Mouse (Mus musculus) ovary, postnatal 14 days (tissue): ENCODE results near the gene Dnajb12.

Experiments used
- DNase-seq: peaks from one replicate; pipeline ENCODE4 v3.0.0; 2022; ENCODE audit warnings: low spot score

The Dnajb12 gene

DNA sequence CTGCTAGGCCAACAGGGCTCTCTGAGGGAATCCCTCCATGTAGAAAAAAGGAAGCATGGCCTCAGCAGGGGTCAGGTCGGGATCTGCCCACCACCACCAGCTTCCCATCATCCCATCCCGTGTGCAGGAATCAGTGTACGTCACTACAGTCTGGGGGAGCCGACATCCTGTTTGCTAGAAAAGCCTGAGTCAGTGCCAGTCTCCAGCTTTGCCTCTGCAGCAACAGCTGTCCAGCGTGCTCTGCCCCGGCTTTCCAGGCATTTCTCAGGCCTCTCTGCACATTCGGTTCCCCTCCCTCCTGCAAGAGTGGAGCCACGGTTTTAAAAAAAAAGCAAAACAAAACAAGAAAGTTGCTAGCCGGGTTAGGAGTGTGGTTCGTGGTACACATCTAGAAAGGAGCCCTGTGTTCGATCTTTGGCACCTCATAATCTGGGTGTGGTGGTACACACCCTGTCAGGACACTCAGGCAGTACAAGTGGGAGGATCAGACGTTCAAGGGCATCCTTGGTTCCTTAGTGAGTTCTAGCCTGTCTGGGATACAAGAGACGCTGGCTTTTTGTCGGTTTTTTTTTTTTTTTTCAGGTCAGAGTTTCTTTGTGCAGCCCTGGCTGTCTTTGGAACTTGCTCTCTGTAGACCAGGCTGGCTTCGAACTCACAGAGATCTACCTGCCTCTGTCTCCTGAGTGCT is 40.3 kb downstream of the Dnajb12 start:
- DNase-seq = no peak

- no peak for DNase-seq
Measured at GRCm38 (mm10) chr10:59920485-59920809, 41.1 kb downstream of the Dnajb12 start.

- no peak for DNase-seq
Measured at GRCm38 (mm10) chr10:59920810-59921681, 41.7 kb downstream of the Dnajb12 start.

DNA sequence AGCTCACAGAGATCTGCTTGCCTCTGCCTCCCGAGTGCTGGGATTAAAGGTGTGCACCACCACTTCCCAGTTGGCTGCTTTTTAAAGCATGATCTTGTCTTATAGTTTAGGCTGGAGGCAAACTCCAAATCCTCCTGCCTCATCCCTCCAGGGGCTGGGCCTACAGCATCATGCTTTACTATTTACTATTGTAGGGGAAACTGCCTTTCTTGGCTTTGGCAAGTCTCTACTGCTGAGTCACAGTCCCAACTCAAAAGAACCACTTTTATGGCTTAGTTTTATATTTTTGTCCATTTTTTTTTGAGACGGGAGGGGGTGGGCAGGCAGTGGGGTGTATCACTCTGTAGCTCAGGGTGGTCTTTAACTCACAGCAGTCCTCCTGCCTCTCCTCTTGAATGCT is 44.1 kb downstream of the Dnajb12 start:
- no peak for DNase-seq

DNA sequence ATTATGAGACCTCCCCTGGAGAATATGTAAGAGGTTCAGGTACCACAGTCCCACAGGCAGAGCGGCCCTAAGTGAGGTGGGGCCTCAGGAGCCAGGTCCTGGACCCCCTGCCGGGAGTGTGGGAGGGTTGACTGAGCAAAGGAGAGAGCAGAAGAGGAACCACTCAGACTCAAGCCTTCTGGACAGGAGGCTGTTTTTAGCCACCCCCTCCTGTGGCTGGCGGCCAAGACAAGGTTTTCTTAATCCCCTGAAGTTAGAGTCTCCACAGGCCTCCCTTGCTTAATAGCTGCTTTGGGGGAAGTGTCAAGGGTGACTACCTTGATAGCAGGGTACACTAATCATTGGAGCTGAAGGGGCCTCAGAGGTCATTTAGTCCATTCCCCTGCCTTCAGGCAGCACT is 44.9 kb downstream of the Dnajb12 start:
- no peak for DNase-seq

- no peak for DNase-seq
Measured at GRCm38 (mm10) chr10:59929205-59929604, 49.8 kb downstream of the Dnajb12 start.

GRCm38 (mm10) chr10:59930996-59931395 is 51.6 kb downstream of the Dnajb12 start:
- no peak for DNase-seq

- DNase-seq = no peak
Measured at GRCm38 (mm10) chr10:59932521-59932920, 53.2 kb downstream of the Dnajb12 start.

GRCm38 (mm10) chr10:59934039-59934438 is 54.7 kb downstream of the Dnajb12 start:
- no peak for DNase-seq

DNA sequence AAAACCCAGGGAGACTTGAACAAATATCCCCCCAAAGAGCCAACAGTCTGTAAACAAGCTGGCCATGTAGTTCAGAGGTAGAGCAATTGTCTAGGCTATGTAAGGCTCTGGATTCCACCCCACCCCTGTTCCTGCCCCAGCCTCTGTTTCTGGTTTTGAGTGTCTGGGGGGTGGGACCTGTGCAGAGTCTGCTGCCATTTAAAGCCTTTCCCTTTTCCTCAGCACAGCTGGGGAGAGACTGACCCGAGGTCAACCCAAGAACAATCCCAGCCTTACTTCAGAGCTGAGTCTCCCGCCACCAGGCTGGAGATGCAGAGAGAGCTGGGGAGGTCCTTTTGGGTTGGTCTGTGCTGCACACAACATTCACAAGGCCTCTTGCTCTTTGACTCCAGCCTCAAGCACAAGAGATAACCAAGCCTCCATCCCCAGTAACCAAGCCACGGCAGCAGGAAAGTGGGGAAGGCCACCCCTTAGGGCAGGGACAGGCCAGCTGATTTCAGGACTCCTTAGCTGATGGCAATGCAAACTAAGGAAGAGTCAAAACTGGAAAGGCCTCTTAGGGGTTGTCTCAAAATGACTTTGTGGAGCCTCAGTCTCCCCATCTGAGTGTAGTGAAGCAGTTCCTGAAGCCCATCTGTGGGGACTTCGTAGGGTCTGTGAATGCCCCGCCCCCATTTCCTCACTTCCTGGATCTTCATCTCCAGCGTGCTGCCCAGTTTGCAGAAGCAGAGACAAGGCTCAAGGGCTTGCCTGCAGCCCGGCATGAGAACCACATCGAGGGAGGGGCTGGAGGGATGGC is 56.9 kb downstream of the Dnajb12 start:
- DNase-seq = no peak

DNA sequence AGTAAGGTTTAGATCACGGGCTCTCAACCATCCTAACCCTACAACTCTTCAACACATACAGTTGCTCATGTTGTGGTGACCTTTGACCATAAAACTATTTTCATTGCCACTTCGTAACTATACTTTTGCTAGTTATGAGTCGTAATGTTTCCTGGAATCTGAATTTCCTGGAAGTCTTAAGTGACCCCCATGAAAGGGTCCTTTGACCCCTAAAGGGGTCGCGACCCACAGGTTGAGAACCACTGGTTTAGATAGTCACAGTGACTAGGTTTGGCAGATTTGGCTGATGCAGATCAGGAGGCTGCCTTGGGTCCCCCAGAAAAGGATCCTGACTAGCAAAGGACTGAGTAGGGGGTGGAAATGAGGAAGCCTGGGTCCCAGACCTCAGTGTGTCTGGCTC is 59.3 kb downstream of the Dnajb12 start:
- DNase-seq = no peak

- DNase-seq = no peak
Measured at GRCm38 (mm10) chr10:59939081-59939480, 59.7 kb downstream of the Dnajb12 start.

DNA sequence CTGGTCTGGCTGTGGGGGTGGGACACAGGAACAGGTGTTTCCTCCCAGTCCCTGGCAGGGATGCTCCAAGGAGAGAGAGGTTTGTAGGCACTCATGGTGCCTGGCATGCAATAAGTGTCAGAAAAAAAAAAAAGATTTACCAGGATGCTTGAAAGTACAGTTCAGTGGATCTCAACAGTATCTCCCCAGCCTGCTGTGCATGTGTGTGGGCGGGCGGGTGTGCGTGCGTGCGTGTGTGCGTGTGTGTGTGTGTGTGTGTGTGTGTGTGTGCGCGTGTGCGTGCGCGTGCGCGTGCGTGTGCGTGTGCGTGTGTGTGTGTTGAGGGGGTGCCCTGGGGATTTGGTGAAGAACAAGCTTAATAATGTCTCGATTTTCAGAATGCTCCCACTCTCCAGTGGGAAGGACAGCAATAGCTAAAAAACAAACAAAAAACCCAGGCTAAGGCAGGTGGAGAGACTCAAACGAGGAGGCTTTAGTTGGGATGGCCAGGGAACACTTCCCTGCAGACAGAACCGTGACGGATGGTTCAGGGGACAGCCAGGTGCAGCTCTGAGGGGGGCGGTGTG is 63.0 kb downstream of the Dnajb12 start:
- DNase-seq = no peak

DNA sequence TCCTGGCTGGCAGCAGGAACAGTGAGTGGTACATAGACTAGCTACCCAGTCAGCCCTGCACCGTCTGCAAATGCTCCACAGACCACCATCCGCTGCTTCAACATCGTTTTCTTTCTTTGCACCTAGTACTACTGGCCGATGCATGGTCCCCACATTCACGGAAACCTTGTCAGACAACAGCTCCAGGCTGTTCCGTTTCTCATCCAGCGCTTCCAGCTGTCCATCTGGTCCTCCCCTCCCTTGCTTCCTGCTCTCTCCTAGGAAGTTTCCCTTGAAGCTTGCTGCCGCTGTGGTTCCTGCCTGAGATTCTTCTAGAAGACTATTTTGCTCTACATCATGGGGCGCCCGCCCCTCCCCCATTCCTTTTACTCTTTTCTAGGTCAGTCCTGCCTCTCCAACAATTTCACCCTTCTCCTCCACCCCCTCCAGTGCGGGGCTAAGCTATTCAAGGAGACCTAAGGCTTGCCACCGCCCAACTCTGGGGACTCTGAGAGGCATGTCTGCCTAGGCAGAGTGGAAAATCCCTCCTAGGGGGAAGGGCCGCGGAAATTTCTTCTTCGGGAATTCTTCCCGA is 63.6 kb downstream of the Dnajb12 start:
- DNase-seq = no peak

DNA sequence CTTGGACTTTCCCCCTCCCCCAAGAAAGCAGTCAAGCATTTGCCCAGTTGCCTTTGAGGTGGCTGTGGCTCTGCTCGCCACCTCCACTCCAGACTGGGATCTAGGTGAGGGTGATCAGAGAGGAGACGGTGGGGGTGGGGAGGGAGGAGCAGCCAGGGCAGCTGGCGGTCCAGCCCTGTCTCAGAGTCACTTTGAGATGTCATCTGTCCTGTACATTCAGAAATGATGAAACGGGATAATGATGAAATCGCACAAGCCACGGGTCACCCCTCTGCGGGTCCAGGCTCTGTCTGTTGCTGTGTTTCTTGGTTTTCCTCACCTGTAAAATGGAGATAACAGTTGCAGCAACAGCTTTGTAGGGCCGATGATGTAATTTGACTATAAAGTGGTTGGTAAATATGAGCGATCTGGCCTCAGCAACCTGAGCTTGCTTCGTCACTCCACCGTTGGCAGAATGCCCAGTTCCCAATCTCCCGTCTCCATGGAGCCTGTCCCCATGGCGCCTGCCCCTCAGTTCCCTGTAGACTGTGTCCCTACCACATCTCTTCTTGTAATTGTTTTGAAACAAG is 64.1 kb downstream of the Dnajb12 start:
- DNase-seq = no peak

GRCm38 (mm10) chr10:59945416-59945815 is 66.1 kb downstream of the Dnajb12 start:
- DNase-seq = no peak

GRCm38 (mm10) chr10:59946362-59946761 is 67.0 kb downstream of the Dnajb12 start:
- no peak for DNase-seq

DNA sequence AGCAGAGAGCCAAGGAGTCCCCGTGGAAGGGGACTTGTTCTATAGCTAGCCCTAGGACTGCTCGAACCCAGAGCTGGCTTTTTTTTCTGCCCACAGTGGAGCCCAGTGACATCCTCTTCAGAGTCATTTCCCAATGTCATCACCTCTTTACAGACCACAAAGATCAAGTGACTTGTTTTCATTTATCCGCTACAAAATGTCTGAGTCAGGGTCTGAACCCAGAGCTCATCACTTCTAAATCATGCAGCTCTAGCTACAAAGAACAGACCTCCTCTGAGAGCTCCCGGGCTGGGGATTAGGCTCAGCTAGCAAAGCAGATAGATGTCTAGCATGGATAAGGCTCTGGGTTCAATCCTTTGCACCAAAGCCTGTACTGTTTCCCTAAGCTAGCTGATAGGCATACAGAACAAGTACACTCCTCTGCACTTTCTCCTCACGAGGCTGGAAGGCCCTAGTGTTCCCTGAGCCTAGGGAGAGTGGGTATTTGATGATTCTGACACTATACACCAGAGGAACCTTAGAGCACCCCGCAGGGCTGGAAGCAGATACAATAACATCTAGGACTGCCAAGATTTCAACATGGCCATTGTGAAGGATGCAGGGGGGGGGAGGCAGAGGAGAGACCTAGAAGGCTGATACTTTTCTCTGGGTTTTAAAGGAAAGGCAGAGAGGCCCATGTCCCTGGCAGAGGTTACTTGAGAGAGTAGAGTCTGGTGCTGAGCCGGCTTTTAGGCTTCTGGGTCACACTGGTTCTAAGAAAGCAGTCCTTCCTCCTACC is 68.1 kb downstream of the Dnajb12 start:
- DNase-seq = no peak

DNA sequence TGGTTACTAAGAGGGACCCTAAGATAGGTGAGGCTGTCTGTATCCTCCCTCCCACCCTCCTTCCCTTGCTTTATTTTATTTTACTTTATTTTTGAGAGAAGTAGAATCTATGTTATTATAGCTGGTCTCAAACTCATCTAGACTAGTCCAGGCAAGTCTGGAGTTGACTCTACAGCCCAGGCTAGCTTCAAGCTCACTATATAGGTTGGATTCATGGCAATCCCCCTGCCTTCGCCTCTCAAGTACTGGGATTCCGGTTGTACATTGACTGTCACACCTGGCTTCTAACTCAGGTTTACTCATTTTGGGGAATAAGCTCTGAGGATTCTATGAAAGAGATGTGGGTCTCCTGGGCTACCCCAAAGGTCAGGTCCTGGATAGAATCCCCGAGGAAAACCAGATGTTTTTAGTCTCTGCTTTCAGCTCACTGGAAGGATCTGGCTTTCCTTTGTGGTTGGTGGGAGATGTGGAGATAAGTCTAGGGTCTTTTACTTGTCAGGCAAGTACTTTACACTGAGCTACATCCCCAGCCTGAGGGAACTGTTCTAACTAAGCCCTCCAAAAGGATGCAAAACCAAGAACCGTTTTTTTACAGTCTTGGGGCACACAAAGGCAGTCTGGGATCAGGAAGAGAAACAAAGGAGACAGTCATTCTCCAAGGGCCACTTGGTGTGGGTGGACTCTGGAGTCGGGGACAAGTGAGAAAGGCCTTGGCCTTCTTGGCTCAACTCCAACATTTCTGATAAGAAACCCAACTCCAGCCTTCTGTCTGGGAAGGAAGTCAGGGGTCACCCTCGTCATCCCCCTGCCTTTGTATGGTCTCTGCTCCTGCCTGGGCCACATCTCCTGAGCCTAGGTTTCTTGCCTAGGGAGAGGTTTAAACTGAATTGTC is 69.3 kb downstream of the Dnajb12 start:
- no peak for DNase-seq
